Mouse (Mus musculus): ENCODE data around the gene Gm13306.
"Not testable (repeated sequence)": the region's sequence is repeated elsewhere in the genome, so short reads cannot be mapped to it uniquely, and the experiment has no call there.

The Gm13306 gene

DNA sequence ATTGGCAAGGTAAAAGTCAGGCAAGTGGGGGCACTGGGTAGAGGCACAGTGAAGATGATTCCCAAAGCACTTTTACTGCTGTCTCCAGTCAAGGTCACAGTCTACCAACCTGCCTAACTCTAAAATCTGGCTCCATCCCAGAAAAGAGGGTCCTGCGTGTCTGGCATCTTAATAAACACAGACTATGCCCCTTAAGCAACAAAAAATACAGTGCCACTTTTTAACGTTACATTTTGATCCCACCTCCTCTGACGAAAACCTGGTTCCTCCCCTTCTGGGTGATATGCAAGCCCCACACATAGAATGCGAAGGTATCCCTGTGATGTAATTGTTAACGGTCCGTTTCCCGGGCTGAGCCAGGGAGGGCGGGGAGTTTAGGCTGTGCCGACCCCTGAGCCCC, at the start of gene Gm13306:
Gene Gm13306 (plus strand): TSS at position 301 of the 400 bp plus-strand sequence.
- not testable (repeated sequence) for DNase-seq (ENCODE audit: low read depth)

GRCm38 (mm10) chr4:42114517-42114916, 38.7 kb upstream of the Gm13306 start, which contains the start of gene Gm13304:
TSS of gene Gm13304 (plus strand) at chr4:42114817.
- DNase-seq (ENCODE audit: low read depth), result not testable (repeated sequence)

- not testable (repeated sequence) for DNase-seq (ENCODE audit: low read depth)
Measured at GRCm38 (mm10) chr4:42168503-42168902, 15.3 kb downstream of the Gm13306 start, which contains the start of gene Gm13305. TSS of gene Gm13305 (minus strand) at chr4:42168603.

GRCm38 (mm10) chr4:42178243-42178642, 25.0 kb downstream of the Gm13306 start:
- not testable (repeated sequence) for DNase-seq (ENCODE audit: low read depth)

- DNase-seq (ENCODE audit: low read depth), result not testable (repeated sequence)
Measured at GRCm38 (mm10) chr4:42183234-42184197, 30.3 kb downstream of the Gm13306 start.

GRCm38 (mm10) chr4:42184324-42184979, 31.2 kb downstream of the Gm13306 start:
- not testable (repeated sequence) for DNase-seq (ENCODE audit: low read depth)

DNA sequence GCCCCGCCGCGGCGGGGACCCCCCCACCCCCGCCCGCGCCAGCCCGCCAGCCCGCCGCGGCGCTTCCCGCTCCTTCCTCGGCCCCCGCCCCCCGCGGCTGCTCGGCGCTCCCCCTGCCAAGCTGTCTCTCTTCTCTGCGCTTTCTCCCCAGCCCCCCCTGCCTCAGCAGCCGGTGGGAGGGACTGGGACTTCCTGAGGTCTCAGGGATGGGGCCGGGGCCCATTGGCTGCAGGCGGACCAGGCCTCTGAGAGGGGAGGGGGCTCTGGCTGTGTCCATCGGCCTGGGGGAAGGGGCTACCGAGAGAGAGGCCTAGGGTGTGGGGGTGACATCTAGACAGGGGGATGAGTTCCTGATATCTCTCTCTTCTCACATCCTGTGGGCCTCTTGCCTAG, 31.7 kb downstream of the Gm13306 start:
- not testable (repeated sequence) for DNase-seq (ENCODE audit: low read depth)
